Mouse (Mus musculus) right cerebral cortex, postnatal 4 days (tissue): ENCODE data around the gene Cyb5r4.
"Not testable (repeated sequence)": the region's sequence is repeated elsewhere in the genome, so short reads cannot be mapped to it uniquely, and the experiment has no call there.

ENCODE experiments used
- DNase-seq: peaks from one replicate; pipeline ENCODE4 v3.0.0-alpha.2; 2022

The Cyb5r4 gene

GRCm38 (mm10) chr9:87021778-87022523 is at the start of gene Cyb5r4:
Gene Cyb5r4 (plus strand): TSS chr9:87022014.
- peak; percentile 98 for DNase-seq

- DNase-seq, result not testable (repeated sequence)
Observed at GRCm38 (mm10) chr9:86972471-86972870, 49.3 kb upstream of the Cyb5r4 start.

GRCm38 (mm10) chr9:86973562-86973961 is 48.3 kb upstream of the Cyb5r4 start:
- no peak for DNase-seq

GRCm38 (mm10) chr9:86976896-86977295 is 44.9 kb upstream of the Cyb5r4 start:
- peak; percentile 16 for DNase-seq

- no peak for DNase-seq
Observed at GRCm38 (mm10) chr9:86978257-86978907, 43.4 kb upstream of the Cyb5r4 start.

- no peak for DNase-seq
Observed at GRCm38 (mm10) chr9:86980048-86980447, 41.8 kb upstream of the Cyb5r4 start.

- DNase-seq, result no peak
Observed at GRCm38 (mm10) chr9:86980942-86981341, 40.9 kb upstream of the Cyb5r4 start.

GRCm38 (mm10) chr9:86981551-86981950 is 40.3 kb upstream of the Cyb5r4 start:
- no peak for DNase-seq

GRCm38 (mm10) chr9:86984583-86984982 is 37.2 kb upstream of the Cyb5r4 start:
- DNase-seq, result no peak

- DNase-seq, result no peak
Observed at GRCm38 (mm10) chr9:86985105-86985504, 36.7 kb upstream of the Cyb5r4 start.

GRCm38 (mm10) chr9:86986703-86987296 is 35.0 kb upstream of the Cyb5r4 start:
- DNase-seq, result no peak

GRCm38 (mm10) chr9:86989822-86990221 is 32.0 kb upstream of the Cyb5r4 start:
- no peak for DNase-seq

GRCm38 (mm10) chr9:86991758-86992157 is 30.1 kb upstream of the Cyb5r4 start:
- DNase-seq, result no peak

- DNase-seq, result no peak
Observed at GRCm38 (mm10) chr9:86997046-86997691, 24.6 kb upstream of the Cyb5r4 start.

- DNase-seq, result no peak
Observed at GRCm38 (mm10) chr9:86999956-87000582, 21.7 kb upstream of the Cyb5r4 start.

- DNase-seq, result no peak
Observed at GRCm38 (mm10) chr9:87004701-87005434, 16.9 kb upstream of the Cyb5r4 start.

GRCm38 (mm10) chr9:87005435-87005779 is 16.4 kb upstream of the Cyb5r4 start:
- no peak for DNase-seq

GRCm38 (mm10) chr9:87008507-87008906 is 13.3 kb upstream of the Cyb5r4 start:
- no peak for DNase-seq

GRCm38 (mm10) chr9:87008919-87009318 is 12.9 kb upstream of the Cyb5r4 start:
- DNase-seq, result no peak

GRCm38 (mm10) chr9:87015288-87015937 is 6.4 kb upstream of the Cyb5r4 start, which contains the start of gene Ripply2:
Gene Ripply2 (plus strand): TSS chr9:87015537.
- DNase-seq, result peak; percentile 49

- DNase-seq, result no peak
Observed at GRCm38 (mm10) chr9:87015938-87016294, 5.9 kb upstream of the Cyb5r4 start.

GRCm38 (mm10) chr9:87025764-87026163 is 4.0 kb downstream of the Cyb5r4 start:
- no peak for DNase-seq
